In genomic region chr17:28926380-28926779, GRCm38 (mm10) we compare ENCODE assay signal across 8 mouse cellular contexts. TPM values are rescaled to one million over a fixed set of nuclear protein-coding genes. Genes with fewer than 3 reads are reported as not detected.
DNase-seq lines count a peak whose midpoint lies in the region; TF ChIP-seq lines count a peak whose summit lies in the region.

No protein-coding gene starts in this region.

- TF ChIP-seq POLR2A in liver, adult 2 months (IDR thresholded peaks at IDR 0.05; ENCODE audit: extremely low read depth, insufficient read depth, low read length), result no peak
- TF ChIP-seq POLR2A in thymus, adult 2 months (IDR thresholded peaks at IDR 0.05; ENCODE audit: control insufficient read depth, extremely low read depth, insufficient read depth, low read length, poor library complexity), result no peak

- DNase-seq in urinary bladder, adult 2 months (ENCODE audit: low spot score), result peak; percentile 66
- no peak for DNase-seq in urinary bladder, postnatal 10 days (ENCODE audit: low spot score)
- peak; percentile 91 to 93 for DNase-seq in cerebellum, postnatal 10 days
- peak; percentile 85 for DNase-seq in gastrocnemius, adult 18-20 months (ENCODE audit: low spot score)
- peak; percentile 85 for DNase-seq in kidney, adult 9 months
- DNase-seq in liver, adult 2 months (ENCODE audit: extremely low read depth, low read depth, low spot score), result peak; percentile 50
- peak; percentile 53 for DNase-seq in ovary, postnatal 10 days (ENCODE audit: low spot score)
- peak; percentile 79 for DNase-seq in thymus, adult 2 months

- 13% methylated on average over 13 of the region's 13 CpGs for WGBS in liver, adult 2 months
- WGBS in thymus, adult 2 months, result 10% methylated on average over 13 of the region's 13 CpGs

- no peak overlapping the region for H3K4me3 ChIP-seq in liver, adult 2 months (ENCODE audit: insufficient read depth, low read depth, low read length)
- no peak overlapping the region for H3K4me3 ChIP-seq in thymus, adult 2 months (ENCODE audit: control insufficient read depth, insufficient read depth, low read length)

- no peaks in the 10 kb centered on the region for H3K79me2 ChIP-seq in liver, adult 2 months (ENCODE audit: control insufficient read depth, insufficient read depth, low read length)

- peak; percentile 78 for TF ChIP-seq CTCF in liver, adult 2 months (IDR thresholded peaks at IDR 0.05; ENCODE audit: low read depth, low read length)
- peak; percentile 80; the same call in 1 of the 2 replicates for TF ChIP-seq CTCF in thymus, adult 2 months (IDR thresholded peaks at IDR 0.05; ENCODE audit: borderline replicate concordance, control insufficient read depth, extremely low read depth, insufficient read depth, low read length, poor library complexity)

- H3K36me3 ChIP-seq in liver, adult 2 months (ENCODE audit: control insufficient read depth, insufficient read depth, low read length), result no peaks in the 10 kb centered on the region
- no peaks in the 10 kb centered on the region for H3K36me3 ChIP-seq in thymus, adult 2 months (ENCODE audit: control insufficient read depth, insufficient read depth, low read length)

- H3K27ac ChIP-seq in liver, adult 2 months (replicated peaks; ENCODE audit: insufficient read depth, low read depth, low read length), result no peak overlapping the region
- no peak overlapping the region for H3K27ac ChIP-seq in thymus, adult 2 months (ENCODE audit: control insufficient read depth, insufficient read depth, low read length)

- H3K27me3 ChIP-seq in liver, adult 2 months (ENCODE audit: control insufficient read depth, insufficient read depth, low read length), result no peaks in the 10 kb centered on the region
- no peaks in the 10 kb centered on the region for H3K27me3 ChIP-seq in thymus, adult 2 months (ENCODE audit: control insufficient read depth, insufficient read depth, low read length)

- no peak overlapping the region for H3K9ac ChIP-seq in liver, adult 2 months (ENCODE audit: low read depth, low read length)

- H3K4me1 ChIP-seq in liver, adult 2 months (ENCODE audit: control insufficient read depth, insufficient read depth, low read length), result peaks cover 4% of the 10 kb centered on the region; the same call in 1 of the 2 replicates
- peaks cover 9% of the 10 kb centered on the region for H3K4me1 ChIP-seq in thymus, adult 2 months (replicated peaks; ENCODE audit: control insufficient read depth, insufficient read depth, low read length)

RNA-seq across cellular contexts. Expression of gene 4930539E08Rik, which starts 11.3 kb away (rescaled TPM):
- 0.14 and 0.29 TPM in 2 replicates for polyA plus RNA-seq in urinary bladder, adult 2 months (2012; rRNA removed)
- total RNA-seq in gastrocnemius, adult 18-20 months (2021), result not detected
- 0.09 and 0.47 TPM in 2 replicates for total RNA-seq in liver, adult 2 months (2014; rRNA removed)
- 0.10 and 0.11 TPM in 2 replicates for polyA plus RNA-seq in liver, adult 2 months (2012; rRNA removed)
- 5.3 and 6.8 TPM in 2 replicates for polyA plus RNA-seq in thymus, adult 2 months (2012; rRNA removed)

RNA-seq across cellular contexts. Expression of gene Pxt1, which starts 17.3 kb away (rescaled TPM):
- polyA plus RNA-seq in urinary bladder, adult 2 months (2012; rRNA removed), result not detected in 2 replicates
- not detected for total RNA-seq in gastrocnemius, adult 18-20 months (2021)
- not detected in 2 replicates for total RNA-seq in liver, adult 2 months (2014; rRNA removed)
- polyA plus RNA-seq in liver, adult 2 months (2012; rRNA removed), result not detected in 2 replicates
- polyA plus RNA-seq in thymus, adult 2 months (2012; rRNA removed), result 0.29 and 0.65 TPM in 2 replicates

RNA-seq across cellular contexts. Expression of gene Kctd20, which starts 25.4 kb away (rescaled TPM):
- polyA plus RNA-seq in urinary bladder, adult 2 months (2012; rRNA removed), result 37.8 and 41.6 TPM in 2 replicates
- total RNA-seq in gastrocnemius, adult 18-20 months (2021), result 10 to 100 TPM; 37.1 to 42.1 TPM
- 22.3 and 24.0 TPM in 2 replicates for total RNA-seq in liver, adult 2 months (2014; rRNA removed)
- 17.9 and 18.9 TPM in 2 replicates for polyA plus RNA-seq in liver, adult 2 months (2012; rRNA removed)
- polyA plus RNA-seq in thymus, adult 2 months (2012; rRNA removed), result 60.8 and 80.1 TPM in 2 replicates
